Mouse (Mus musculus) heart, adult 8-10 months (tissue): ENCODE measurements at regions not wholly inside any gene's neighbourhood (a gene's known extent, or its start where the extent isn't known, plus 50 kb on each side); places are given as distances from the start of the nearest gene placed in this dataset.

Experiments
- DNase-seq: peaks from one replicate; pipeline ENCODE4 v3.0.0; 2022; ENCODE audit warnings: low spot score

GRCm38 (mm10) chr17:68218246-68218645 is 55.4 kb upstream of the L3mbtl4 start:
- DNase-seq: no peak

- no peak for DNase-seq
Observed at GRCm38 (mm10) chr17:68223170-68223569, 50.4 kb upstream of the L3mbtl4 start.
